Mouse (Mus musculus): ENCODE data around the gene Tpgs1.

- no peak for TF ChIP-seq CTCF (IDR thresholded peaks at IDR 0.05; ENCODE audit: borderline replicate concordance, insufficient read depth, low read length)
- TF ChIP-seq POLR2A (IDR thresholded peaks at IDR 0.05; ENCODE audit: low read depth, low read length), result no peak
These were observed 25.1 kb downstream of the Tpgs1 start for GRCm38 (mm10) chr10:79694379-79694655.

All from embryonic fibroblast, embryonic 13.5 days (primary cell).